Mouse (Mus musculus): ENCODE measurements around the gene Scmh1.
"Not testable (repeated sequence)": the region's sequence is repeated elsewhere in the genome, so short reads cannot be mapped to it uniquely, and the experiment has no call there.

Gene Scmh1

DNA sequence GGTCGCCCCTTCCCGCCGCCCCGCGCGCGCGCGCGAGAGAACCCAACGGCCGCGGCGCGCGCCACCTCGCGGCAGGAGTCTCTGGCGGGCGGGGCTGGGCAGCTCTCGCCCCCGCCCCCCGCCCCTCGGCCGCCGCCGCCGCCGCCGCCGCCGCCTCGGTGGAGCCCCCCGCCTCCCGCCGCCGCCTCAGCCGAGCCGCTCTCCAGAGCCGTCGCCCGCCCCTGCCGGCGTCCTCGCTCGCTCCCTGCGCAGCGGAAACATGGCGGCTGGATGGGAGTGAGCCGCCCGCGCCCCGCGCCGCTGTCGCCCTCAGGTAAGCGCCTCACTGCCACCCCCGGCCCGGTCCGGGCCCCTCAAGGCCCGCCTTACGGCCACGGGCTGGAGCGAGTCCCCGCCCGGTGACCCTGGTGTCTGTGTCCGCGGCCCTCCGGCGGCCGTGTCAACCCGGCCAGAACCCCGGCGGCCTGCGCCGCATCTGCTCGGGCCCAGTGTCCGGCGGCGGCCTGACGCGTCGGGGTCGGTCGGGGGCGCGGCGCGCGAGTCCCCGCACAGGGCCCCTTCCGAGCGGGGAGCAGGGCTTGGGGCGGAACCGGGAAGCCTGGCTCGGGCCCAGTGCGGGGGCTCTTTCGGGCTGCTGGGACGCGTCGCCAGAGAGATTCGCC lies at the start of gene Scmh1:
Scmh1 (plus strand) TSS at position 138 of the 662 bp plus-strand sequence.
- DNase-seq = peak; percentile 86

DNA sequence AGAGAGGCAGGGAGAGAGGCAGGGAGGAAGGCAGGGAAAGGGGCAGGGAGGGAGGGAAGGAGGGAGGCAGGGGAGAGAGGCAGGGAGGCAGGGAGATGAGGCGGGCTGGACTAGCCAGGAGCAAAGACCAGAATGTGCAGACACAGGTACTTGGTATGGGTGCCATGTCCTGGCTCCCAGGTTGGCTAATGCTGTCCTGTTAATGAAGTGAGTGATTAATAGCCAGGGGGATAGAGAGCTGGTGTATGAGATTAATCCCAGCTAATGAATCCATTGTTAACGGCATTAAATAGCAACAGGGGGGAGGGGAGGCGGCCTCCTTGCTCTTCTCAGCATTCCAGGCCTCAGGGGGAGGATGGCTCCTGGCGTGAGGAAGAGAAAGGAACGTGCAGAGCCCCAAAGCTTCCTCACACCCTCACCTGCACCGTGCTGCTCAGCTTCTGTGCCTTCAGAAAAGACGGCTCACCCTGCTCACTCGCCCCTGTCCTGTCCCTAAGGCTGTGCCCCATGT lies 45.0 kb upstream of the Scmh1 start:
- DNase-seq = no peak

DNA sequence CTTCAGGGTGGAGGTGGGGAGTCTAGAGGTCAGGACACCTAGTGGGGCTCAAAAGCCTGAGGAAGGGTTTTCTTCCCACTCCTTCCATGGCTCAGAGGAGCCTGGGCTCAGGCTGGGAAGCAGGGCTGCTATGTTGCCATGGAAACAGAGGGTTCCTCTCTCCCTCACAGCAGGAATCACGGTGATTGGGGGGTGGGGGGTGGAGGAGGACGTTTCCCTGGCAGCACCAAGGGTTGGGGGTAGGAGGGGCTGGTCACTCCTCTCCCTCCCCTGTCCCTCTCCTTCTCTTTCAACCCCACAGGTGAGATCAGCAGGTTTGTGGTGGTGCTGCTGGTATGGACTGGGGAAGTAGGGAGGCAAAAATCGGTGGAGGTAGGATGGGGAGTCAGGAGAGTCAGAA lies 40.4 kb upstream of the Scmh1 start:
- DNase-seq = no peak

DNA sequence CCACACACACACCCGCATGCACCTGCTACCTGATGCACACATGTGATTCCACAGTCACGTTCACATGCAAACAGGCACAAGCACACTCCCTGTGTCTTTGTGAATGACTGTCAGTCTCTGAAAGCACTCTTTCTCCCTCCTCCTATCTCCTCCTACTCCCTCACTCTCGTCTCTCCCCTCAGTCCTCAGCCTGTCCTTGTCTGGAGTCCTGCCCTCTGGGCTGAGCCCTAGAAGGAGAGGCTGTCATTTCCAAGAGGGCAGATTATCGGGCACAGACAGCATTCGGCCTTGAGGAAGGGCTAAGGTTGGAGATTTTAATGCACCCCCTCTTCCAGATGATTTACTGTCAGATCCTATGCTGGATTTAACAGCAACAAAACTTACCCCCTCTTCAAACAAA lies 39.6 kb upstream of the Scmh1 start:
- DNase-seq = no peak

DNA sequence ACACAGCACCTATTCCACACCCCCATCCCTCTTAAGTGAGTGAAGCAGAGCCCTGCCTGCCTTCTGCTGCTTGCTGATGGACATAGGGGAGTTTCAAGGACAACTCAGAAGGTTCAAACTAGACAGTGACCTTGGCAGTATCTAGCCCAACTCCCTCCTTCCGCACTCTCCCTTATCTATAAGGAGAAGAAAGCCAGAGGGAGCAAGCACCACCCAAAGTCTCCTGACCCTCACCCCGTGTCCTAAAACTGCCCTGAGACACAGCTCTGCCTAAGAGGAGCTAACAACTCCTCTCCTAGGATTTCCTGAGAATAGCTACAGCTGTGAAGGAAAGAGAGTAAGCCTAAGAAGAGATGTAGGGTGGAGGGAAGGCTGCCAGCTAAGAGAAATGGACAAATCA lies 37.0 kb upstream of the Scmh1 start:
- no peak for DNase-seq

DNA sequence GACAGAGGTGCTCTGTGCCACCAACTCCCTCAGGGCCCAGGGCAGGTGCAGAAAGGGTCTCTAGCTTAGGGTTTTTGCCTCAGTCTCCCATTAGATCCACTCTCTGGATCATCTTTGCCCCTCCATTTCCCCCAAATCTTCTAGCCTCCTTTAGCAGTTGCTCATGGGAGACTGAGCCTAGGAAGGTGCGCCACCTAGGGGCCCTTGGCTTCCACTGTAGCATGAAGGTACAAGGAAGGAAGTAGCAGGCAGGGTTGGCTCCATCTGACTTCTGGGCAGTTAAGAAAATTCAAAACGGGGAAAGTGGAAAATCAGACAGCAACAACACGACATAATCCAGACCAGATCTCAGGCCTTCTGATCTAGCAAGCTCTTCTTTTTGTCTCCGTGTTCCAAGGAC lies 36.4 kb upstream of the Scmh1 start:
- peak; percentile 60 for DNase-seq

DNA sequence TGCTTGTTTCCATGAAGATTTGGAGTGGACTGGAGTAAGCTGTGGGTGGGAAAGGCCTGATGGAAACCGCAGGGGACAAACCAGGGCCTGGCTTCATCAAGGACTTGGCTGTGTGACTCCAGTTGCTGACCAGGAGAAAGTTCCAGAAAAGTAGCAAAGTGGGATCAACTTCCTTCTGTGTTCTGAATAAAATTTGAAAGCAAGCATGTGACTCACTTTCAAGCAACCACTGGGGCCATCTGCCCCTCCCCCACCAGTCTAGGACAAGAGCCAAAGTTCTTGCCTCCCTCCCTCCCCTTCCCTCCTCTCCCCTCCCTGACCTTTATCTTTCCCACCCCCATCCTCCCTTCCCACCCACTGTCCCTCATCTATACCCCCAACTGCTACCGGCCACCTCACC lies 35.9 kb upstream of the Scmh1 start:
- no peak for DNase-seq

DNA sequence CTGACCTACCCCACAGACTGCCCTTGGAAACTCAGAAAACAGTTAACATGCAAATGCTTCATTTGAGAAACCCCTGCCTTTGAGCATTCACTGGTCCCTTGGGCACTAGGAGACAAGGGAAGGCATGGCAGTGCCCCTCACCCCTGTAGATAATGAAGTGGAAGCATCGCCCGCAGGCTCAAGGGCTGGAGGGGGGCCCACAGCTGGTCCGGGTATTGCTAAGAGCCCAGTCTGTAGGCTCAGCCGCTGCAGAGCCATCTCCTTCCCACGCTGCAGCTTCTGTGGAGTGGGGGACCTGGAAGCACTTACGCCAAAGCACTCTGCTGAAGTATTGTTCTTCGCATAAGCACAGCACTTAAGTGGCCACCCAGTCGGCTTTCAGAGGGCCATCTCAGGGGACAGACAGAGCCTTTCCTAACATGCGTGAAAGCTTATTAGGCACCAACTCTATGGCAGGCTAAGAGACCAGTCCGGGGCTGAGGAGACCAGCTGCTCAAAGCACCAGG lies 35.2 kb upstream of the Scmh1 start:
- DNase-seq = no peak

DNA sequence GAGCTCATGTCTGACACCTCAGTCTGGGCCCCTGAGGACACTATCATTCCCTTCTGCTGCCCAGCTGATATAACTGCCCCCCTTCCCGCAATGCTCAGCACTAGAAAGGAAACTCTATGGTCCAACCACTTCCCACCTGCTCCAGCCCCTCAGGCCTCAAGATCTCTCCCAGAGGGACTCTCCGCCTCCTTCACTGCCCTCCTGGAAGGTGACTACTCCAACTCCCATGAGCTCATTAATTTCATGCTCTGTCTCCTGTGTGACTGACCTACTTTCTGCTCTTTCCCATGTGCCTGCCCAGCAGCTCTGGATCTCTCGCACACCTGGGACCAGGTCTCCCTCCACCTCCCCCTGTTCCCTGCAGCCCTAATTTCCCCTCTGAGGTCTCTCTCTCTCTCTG lies 32.2 kb upstream of the Scmh1 start:
- no peak for DNase-seq

DNA sequence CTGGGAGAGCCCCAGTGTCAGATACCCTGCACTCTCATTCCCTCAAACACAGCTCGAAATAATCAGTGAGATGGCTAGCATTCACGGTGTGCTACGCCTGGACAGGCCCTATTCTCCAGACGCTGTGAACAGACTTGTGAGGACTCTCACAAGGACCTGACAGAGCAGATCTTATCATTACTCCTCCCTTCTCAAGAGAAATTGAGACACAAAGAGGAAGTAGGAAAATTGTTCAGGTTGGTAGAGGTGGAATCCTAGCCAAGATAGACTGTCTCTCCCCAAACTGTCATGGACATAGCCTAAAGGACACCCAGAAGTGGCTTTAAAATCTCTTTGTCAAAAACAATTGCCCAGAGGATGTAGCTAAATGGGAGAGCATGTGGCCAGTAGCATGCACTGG lies 31.3 kb upstream of the Scmh1 start:
- no peak for DNase-seq

DNA sequence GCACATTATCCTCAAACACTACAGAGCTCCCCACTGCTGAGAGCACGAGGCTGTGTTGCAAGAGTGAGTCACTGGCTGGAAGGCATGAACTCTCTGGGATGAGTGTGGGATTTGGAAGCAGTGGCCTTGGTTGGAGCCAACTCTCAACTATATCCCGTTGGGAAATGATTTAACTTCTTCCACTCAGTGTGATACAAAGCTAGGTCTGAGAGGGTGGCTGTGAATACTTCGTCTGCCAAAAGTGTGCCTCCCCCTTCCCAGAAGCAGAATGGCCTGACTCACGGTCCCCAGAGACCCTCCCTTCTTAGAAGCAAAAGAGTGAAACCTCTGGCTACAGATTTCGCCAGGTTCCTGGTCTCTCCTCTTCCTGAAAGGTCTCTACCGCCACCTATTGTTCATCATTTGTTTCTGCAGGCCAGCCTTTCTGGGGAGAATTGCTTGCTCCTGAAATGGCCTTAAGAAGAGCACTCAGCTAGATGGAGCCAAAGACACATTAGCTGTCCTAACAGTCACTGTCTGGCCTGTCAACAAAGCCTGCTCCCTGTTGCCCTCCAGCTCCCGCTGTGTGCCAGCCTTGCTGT lies 24.2 kb upstream of the Scmh1 start:
- peak; percentile 63 for DNase-seq

DNA sequence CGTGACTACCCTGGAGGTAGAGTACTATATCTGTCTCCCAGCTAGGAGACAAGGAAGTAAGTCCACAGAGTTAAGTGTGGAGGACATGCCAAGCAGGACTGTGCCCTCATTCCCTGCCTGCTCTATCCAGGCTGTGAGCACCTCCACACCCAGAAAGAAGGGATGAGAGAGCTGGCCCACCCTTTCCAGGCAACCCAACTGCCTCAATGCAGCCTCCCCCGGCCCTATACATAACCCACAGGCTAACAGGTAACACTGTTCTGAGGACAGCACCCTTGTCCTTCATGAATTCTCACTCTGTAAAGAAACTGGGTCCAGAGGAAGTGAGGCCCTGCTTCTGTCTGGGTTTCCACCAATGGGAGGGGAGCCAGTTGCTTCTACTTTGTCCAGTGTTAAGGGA lies 19.6 kb upstream of the Scmh1 start:
- DNase-seq = no peak

DNA sequence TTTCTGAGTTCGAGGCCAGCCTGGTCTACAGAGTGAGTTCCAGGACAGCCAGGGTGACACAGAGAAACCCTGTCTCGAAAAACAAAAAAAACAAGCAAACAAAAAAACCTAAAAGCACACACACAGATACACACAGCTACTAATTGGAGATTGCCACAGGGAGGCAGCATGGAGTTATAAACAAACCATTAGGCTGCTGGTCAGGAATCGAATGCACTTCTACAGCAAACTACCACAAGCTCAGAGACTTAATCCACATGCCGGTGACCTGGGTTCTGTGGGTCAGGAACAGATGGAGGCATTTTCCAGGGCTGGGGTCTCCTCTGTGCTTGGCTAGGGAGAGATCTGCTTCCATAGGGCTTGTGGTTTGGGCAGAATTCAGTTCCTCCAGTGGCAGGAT lies 17.6 kb upstream of the Scmh1 start:
- DNase-seq = no peak

DNA sequence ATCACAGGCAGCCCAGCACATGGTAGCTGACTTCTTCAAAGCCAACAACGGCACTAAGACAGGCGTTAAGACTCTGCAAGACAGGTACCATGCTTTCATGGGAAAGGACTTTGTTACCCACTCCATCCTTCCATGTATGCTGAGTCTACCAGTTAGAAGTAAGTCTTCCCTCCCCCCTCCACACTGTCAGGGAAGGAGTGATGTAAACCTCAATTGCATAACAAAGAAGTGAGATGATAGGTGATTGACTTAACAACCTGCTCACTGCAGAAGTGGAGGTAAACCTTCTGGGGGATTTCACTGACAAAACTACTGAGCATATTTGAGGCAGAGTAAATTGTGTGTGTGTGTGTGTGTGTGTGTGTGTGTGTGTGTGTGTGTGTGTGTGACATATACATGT lies 17.1 kb upstream of the Scmh1 start:
- DNase-seq = no peak

DNA sequence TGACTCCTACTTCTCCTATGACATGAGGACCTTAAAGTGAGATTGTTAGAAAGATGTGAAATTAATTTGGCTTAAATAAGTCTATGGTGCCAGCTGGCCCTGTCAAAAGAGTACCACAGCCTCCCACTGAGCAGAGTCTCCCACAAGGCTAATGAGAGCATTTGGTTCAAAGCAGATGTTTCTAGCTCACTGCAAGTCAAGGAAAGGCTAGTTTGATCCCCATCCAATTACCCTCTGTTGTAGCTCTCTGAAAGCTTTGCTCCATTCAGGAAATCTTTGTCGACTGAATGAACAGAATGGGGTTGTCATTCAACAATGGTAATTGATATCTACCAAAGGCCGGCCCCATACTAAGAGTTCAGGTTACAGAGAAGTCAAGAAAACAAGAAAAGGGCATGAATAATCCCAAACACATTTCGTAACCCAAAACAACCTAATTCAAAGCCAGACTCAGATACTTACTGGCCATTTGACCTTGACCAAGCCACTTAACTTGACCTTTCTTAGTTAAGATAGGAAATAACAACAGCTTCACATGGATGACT lies 16.0 kb upstream of the Scmh1 start:
- DNase-seq = no peak

DNA sequence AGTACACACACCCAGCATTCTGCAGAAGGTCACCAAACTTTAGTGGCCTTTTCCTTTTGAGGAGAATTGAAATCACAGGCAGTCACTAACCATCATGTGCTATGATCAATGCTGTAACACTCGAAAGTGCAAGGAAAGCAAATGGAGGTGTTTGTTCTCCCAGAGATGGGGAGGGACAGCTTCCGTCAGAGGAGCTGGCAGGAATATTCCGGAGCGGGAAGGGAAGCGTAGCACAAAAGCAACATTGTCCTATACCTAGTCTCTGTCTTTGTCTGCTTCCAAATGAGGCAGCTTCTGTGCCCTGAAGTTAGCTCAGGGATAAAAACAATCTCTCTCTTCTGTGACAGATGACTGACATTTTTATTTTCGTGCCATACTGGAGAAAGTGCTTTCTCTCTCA lies 15.5 kb upstream of the Scmh1 start:
- DNase-seq = no peak

DNA sequence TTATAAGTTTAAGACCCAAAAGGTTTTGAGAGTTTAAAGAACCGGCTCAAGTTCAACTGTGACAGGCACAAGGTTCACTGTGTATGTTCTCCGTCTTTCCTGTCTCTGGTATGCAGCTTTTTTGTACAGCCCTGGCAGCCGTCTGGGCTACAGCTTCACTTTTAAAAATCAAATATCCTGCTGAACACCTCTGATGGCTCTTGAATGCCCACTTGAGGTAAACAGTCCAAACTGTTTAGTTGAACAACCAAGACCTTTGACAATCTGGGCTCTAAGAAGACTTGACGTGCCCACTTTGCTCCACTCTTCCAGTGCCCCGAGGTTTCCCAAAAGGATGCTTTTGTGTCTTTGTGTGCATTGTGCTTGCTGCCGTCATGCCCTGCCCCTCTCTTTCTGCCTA lies 13.5 kb upstream of the Scmh1 start:
- DNase-seq = no peak

DNA sequence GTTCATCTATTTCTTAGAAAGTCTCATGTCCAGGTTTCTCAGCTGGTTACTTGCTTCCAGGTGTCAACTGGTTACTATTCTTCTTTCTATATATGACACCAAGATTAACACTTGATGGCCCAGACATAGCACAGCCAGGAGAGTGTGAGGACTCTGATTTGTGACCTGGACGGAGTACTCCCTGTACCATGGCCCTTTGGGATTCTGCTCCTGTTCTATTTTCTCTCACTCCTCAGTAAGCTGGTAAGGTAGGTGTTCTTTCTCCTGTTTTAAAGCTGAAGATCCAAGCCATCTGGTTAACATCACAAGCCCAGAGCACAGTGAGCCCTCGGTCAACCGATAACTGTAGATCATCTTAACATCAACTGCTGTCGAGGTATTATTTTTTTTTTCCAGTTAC lies 12.7 kb upstream of the Scmh1 start:
- no peak for DNase-seq

DNA sequence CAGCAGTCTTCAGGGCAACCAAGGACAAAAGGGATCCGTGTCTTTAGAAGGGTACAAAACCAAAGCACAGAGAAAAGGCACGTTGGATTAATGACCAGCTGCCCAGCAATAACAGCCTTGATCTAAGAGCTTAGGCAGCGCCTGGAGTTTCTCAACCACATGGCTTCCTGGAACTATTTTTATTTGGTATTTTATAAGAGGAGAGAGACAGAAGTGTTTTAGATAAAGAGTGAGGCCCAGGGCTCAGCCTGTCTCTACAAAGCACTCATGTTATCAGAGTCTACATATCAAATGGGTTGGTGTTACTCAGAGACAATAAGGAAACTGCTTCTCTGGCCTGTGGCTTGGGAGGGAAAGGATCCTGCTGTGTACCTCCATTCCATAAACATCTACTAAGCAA lies 12.3 kb upstream of the Scmh1 start:
- DNase-seq = no peak

DNA sequence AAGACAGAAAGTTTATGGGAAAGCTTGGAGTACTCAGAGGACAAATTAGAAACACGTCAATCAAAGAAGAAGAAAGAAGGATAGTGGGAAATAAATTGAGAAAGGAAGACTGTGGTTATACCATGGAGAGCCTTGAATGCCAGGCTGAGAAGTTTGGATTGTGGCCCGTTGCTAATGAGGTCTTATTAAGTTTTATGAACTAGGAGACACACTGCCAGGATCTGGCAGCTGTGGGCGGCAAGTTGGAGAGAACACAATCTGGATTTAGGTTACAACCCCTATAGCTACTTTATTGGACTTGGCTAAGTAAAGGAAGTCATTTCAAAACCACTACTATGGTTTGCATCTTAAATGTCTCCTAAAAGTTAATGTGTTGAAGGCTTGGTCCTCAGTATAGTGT lies 4.8 kb upstream of the Scmh1 start:
- no peak for DNase-seq

DNA sequence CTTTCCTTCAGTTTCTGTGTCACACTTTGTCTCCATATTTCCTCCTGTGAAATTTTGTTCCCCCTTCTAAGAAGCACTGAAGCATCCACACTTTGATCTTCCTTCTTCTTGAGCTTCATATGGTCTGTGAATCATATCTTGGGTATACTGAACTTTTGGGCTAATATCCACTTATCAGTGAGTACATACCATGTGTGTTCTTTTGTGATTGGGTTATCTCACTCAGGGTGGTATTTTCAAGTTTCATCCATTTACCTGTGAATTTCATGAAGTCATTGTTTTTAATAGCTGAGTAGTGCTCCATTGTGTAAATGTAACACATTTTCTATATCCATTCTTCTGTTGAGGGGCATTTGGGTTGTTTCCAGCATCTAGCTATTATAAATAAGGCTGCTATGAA lies 3.0 kb upstream of the Scmh1 start:
- not testable (repeated sequence) for DNase-seq

DNA sequence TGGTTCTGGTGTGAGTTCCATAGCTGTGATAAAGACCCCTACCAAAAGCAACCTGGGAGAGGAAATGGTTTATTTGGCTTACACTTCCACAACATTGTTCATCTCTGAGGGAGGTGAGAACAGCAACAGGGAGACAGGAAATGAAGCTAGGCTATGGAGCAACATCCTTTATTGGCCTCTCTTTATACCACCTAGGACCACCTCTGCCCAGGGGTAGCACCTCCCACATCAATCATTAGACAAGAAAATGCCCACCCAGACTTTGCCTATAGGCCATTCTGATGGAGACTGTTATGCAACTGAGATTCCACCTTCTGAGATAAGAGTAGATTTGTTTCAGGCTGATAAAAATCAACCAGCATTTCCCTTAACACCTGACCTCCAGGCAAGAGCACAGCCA lies 834 bp upstream of the Scmh1 start:
- DNase-seq = no peak

DNA sequence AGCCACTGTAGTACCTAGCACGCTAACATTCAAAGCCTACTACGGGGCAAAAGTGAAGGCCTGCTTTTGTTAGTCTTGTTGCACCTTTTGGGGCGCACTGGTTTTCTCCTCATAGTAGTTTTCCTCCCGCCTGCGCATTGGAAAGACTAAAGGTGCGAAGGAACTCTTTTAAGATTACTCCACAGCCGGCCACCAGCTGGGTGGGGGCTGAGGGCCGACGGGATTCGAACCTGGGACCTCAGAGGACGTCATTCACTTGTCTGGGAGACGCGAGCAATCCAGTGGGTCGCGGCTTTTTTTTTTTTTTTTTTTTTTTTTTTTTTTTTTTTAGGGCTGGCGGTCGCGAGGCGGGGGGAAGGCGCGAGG lies 320 bp upstream of the Scmh1 start:
- DNase-seq = no peak

DNA sequence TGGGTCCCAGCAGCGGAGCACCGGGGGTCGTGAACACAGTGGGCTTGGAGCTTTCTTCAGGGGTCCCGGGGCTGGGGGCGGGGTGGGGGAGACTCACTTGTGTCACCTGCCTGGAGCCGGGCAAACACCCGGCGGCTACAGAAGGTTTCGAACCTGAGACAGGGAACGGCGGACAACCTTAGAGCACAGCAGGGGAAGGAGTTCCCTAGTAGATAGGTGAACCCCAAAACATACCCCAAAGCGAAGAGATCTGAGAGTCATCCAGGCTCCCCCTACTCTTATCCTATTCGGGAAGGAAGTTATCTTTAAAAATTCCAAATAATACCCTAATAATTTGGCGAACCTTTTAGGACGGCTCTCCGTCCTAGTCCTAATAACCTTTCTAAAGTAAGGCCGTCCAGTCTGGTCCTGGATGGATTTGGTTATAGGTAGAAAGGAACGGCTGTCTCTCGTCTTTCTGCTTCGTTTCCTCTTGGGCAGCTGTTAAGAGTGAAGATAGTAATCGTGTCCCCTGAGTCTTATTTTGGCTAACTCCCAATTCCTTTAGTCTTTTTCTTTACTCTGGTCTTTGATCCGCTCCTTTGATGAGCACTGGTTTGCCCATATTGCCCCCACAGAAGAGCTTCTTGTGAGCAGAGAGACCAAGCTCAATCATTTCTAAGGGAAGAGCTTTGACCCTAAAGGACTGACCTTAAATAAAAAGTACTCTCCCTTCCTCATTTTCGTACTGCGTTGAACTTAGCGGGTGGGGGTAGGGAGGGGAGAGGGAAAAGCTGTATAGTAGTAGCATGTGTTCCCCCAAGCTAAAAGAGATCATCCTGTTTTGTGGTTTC lies 941 bp downstream of the Scmh1 start:
- no peak for DNase-seq
